Mouse (Mus musculus): ENCODE measurements at regions not wholly inside any gene's neighbourhood (a gene's known extent, or its start where the extent isn't known, plus 50 kb on each side); places are given as distances from the start of the nearest gene placed in this dataset.

DNA sequence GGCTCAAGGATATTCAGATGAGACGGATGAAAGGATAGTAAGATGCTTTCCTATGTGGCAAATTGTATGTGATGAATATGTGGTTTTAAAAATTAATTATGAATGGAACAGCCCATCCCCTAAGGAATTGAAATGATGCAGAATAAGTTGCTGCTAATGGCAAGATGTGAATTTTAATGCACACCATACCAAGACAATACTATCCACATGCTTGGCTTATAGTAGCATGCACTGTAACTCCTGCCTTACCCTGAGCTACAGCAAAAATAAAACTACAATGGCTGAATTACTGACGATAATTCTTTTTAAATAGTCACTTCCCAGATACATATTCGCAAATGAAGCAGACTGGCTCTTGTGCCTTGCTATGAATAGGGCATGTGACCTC is 699.4 kb downstream of the 1700064H15Rik start:
- TF ChIP-seq CTCF (IDR thresholded peaks at IDR 0.05; ENCODE audit: low read depth, low read length) (no peak), POLR2A (IDR thresholded peaks at IDR 0.05; ENCODE audit: borderline replicate concordance, low read depth, low read length) (no peak)

Measured in bone marrow macrophage, adult 2 months (primary cell).